Mouse (Mus musculus) common myeloid progenitor, adult 5-6 weeks (primary cell): Measurements from ENCODE around the gene Kndc1. TPM values are rescaled to one million over a fixed set of nuclear protein-coding genes. Genes with fewer than 3 reads are reported as not detected.

Experiments used
- ATAC-seq: replicated peaks from 2 replicates; pipeline ENCODE4 v1.8.0; 2016; ENCODE audit warnings: low read depth, mild to moderate bottlenecking, moderate TSS enrichment, inconsistent platforms; ENCODE audit not compliant: poor library complexity, severe bottlenecking
- total RNA-seq: library from RNA; stranded (forward); fragments of 200-1000, 187-1606 nt; gene quantifications from 2 replicates; pipeline ENCODE4 v1.2.3, GENCODE M21; 2017

Kndc1 gene
- total RNA-seq, 1 experiment from 2014 or later, result not detected

DNA sequence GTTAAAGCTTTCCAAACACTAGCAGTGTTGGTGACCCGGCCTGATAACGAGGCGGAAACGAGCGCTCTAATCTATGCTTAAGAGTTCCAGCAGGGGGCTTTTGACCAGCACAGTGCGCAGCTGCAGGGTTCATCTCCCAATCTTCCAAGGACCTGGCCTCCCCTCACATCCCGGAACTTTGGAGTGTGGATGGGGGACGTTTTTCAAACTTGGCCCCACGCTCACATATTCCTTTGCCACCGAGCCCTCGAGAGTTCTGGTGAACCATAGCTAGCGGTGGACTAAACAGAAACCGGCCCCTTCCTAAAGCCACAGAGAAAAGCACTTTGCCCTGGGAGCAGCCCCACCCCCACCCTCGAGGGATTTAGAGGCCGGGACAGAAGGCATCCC lies 55.4 kb downstream of the Kndc1 start:
- ATAC-seq, result peak; percentile 77

DNA sequence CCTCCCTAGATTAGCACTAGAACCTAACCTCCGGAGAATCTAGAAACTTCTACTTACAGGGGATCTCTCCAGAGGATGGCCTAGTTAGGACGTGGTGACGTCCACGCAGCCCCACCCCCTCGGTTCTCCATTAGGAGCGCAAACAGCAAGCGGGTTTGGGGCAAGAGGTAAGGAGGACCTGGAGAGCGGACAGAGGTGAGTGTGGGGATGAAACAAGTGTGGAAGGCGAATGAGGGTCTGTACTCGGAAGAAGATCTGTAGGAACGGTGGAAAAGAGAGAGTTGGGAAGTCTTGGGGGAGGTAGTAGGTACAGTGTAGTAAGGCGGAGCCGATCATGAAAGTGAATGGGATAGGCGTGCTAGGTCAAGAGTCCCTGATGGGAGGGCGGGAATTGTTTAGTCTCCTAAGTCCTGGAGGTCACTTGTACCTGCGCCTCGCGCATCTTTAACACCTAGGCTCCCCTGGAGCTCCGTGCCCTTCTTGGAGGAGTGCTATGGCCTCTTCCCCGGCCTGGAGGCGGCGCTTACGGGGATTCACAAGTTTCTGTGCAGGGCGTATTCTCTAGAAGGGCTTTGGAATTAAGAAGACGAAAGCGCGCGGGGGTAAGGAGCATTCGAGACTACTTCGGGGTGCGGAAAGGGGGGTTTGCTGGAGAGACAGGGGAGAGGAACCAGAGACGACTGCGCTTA lies 55.9 kb downstream of the Kndc1 start:
- peak; percentile 63 for ATAC-seq

DNA sequence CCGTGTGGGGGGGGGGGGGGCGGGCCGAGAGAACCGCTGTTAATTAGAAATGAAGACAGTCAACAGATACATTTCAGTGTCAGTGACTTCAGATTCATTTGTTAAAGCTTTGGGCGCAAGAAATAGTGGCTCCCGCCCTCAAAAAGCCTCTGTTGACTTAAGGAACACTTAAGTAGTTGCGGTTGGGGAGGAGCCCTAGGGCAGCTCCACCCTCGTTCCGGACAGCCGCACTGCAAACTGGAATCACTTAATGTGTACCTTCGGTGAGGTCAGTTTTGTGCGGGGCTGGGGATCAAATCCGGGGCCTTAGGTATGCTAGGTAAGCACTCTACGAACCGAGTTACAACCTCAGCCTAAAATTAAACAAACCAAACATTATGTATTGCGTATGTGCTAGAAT lies 56.6 kb downstream of the Kndc1 start:
- ATAC-seq, result peak; percentile 58

DNA sequence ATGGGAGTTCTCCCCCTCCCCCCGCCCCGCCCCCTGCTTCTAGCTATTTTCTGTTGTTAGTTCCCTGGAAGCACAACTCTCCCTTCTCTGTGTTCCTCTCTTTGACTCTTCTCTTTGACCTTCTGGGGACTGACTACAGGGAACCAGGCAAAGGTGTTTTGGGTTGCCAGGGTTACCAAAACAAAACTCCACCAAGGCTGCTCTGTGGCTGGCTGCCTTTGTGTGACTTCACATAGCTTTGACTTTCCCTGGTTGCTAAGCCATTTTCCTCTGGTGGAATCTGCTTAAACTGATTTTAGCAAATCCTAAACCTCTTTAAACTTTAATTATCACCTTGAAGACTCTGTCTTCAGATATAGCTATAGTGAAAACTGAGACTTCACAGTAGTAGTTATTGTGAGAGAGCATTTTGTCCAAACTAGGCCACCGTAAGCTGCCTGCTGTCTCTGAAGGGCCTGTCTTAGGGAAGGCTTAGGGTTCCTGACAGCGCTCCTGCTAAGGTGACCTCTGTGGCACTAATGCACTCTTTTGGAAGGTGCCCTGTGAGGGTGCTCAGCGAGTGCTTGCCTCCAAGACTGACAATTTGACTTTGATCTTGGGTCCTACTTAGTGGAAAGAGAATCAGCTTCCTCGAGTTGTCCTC lies 57.6 kb downstream of the Kndc1 start:
- ATAC-seq, result no peak

DNA sequence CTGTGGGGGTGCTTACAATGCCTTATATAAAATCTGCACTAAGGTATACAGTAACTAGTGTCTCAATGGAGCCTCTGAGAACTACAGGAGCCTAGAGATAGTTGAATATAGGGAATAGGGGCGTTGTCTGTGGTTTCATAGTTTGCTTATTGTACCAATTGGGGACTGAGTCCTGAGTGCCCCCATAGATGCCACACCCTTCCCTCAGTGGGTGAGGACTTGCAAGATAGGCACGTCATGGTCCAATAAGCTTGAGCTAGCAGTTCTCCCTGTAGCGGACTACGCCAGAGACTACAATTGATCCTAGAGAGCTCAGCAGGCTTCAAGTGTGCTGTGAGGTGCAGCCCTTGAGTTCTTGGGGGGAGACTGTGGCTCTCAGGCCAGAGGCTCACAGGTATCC lies 61.0 kb downstream of the Kndc1 start:
- ATAC-seq, result peak; percentile 28; the same call in 1 of the 2 replicates

DNA sequence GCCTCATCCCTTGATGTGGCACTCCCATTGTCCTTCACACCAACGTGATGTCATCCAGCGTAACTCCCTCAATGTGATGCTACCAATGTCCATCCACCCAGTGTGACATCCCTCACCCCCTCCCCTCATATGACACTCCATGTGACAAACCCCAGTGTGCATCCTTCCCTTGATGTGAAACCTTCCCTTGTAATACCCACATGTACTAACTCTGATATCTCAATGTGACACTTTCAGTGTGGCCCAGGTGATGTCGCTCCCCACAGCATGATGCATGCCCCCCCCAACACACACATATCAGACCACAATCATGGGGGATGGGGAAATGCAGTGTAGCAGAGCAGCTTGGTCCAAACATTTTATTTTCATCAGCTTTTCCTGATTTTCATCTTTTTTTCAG lies 62.2 kb downstream of the Kndc1 start:
- ATAC-seq, result no peak

DNA sequence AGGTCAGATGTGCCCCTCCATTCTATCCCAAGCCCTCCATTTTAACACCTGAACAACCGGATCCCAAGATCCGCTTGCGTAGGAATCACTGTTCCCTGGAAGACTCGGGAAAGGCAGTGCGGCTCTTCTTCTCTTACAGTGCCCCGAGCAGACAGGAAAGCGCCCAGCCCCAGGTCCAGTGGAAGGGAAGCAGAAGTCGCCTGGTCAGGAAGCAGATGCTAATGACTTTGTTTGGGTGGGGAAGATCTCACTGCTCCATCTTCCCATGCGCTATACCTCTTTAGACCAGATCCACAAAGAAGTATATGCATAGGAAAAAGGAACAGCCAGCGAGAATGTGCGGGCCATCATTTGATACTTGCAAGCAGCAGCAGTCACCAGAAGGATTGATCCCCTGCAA lies 62.9 kb downstream of the Kndc1 start:
- peak; percentile 50 for ATAC-seq

DNA sequence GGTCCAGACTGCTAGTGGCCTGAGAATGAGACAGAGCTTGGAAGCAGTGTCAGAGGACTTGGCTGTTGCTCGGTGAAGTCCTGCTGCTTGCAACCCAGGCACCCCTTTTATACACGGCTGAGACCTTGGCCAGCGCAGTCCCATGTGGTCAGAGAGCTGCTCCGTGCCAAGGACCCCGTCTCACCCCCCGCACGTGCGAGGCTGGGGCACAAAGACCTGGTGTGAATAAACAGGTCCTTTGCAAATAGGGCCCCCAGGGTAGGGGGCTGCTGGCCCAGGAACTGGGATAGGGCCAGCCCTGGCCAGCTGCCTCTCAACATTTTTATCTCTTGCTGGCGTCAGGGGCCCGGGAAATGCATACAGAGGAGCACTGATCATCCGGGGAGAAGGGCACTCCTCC lies 63.5 kb downstream of the Kndc1 start:
- 0 out of 2 replicates have a peak, but pooled peaks have one; percentile 15 for ATAC-seq

DNA sequence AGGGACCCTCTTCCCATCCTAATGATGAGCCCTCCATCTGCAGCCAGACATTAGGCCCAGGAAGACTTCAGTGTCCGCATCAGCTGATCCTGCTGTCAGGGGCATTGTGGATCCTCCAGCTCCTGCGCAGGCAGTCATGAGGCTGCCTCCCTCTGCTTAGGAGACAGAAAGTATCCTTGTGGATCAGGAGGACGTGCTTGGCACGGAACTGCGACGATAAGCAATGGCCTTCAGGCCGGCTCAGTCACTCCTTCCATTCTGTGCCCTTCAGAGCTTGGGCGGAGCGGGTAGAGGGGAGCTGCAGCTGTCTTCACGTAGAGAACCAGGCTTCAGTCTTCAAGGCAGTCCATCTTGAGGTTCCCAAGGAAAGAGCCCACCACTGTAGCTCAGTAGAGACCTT lies 66.6 kb downstream of the Kndc1 start:
- no peak for ATAC-seq

DNA sequence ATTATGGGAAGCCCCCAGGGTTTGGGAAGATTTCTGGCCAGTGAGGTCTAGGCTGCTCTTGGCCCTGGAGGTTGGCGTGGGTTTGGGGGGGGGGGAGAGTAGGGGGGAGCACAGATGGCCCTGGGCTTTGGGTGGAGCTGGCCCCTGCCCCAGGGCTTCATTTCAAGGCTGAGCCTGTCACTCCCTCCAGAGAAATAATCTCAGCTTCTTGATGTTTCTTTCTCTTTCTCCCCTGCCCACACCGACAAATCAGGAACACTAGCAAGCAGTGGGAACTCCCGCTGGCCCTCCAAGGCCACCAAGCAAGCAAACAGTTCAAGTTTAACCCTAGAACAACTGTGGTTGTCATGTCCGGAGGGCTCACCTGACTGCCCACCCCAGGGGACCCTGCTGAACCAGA lies 69.3 kb downstream of the Kndc1 start:
- no peak for ATAC-seq

DNA sequence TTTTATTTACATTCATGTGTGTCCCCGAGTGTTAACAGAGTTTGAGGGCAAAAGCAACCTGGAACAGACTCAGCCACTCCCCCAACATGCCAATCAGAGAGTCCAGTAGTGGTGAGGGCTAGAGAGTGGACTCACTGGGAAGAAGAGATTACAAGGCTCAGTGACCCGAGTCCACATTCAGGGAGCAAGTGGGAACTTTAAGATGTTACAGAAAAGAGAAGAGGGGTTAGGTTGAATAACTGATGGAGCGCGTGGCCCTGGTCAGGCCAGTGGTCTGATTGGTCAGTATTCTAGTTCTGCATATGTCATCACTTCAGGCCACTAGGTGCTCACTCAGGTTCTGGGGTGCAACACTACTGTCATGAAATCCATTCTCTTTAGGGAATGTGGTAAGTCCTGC lies 72.7 kb downstream of the Kndc1 start:
- ATAC-seq, result no peak

DNA sequence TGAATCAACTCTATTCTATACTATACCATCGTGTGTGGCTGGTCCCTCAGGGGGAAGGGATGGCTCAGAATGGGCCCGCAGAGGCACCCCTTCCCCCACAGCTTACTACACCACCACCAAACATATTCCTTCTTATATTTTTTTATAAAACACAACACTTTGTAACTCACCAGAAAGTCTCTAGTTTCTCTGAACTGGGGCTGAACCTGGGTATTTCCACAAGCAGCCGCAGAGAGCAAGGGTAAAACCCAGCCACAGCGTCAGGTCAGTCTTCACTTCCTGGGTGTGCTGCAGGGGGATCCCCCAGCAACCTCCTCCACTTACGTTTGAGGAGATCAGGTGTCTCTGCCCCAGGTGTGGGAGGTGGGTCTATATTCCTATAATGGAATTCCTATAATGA lies 73.9 kb downstream of the Kndc1 start:
- ATAC-seq, result no peak

DNA sequence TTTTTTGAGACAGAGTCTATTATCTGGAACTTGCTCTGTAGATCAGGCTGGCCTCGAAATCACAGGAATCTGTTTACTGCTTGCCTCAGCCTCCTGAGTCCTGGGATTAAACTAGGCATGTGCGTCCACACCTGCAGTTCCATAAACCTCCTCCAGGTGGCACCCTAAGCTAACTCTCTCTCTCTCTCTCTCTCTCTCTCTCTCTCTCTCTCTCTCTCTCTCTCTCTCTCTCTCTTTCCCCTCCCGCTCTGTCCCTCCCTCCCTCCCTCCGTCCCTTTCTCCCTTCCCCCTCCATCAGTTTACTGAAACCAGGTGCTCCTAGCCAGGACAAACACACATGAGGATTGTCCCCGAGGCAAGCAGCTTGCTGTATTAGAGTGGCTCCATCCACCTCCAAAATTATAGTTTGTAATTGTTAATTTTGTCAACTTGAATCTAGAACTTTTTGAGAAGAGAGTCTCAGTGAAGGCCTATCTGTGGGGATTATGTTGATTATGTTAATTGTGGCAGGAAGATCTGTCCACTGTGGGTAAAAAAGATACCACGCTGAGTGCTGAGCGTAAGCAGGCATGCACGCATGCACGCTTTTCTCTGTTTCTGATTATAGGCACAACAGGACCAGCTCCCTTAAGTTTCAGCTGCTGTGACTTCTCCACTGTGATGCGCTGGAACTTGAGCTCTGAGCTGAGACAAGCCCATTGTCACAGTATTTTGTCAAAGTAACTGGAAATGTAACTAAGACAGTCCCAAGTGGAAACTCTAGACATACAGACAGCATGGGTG lies 75.0 kb downstream of the Kndc1 start:
- ATAC-seq, result no peak

DNA sequence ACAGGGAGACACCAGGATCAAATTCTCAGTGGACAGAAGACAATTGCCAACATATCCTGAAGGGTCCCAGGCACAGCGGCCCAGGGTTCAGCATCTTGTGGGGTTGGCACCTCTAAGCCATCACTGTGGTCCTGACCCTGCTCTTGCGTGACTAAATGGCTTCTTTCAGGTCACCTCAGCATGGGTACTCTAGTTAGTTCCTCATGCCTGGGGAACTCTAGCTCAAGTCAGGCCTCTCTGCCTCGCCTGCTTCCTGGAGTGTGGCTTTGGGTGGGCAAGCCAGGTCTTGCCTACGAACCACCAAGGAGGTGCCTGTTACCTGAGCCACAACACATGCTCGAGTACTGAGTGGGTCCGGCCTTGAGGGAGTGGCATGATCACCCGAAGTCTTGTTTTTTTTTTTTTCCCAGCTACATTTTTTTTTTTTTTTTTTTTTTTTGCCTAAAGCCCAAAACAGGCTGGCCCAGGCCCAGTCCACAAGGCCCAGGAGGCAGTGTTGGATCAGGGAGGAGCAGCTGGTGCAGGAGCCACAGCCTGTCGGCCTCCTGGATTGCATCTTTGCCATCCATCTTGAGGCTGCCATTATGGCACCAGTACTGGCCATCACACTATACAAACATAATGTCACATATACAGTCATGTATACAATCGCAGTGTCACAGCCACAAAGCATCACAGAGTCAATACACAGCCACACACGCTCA lies 75.9 kb downstream of the Kndc1 start:
- no peak for ATAC-seq

DNA sequence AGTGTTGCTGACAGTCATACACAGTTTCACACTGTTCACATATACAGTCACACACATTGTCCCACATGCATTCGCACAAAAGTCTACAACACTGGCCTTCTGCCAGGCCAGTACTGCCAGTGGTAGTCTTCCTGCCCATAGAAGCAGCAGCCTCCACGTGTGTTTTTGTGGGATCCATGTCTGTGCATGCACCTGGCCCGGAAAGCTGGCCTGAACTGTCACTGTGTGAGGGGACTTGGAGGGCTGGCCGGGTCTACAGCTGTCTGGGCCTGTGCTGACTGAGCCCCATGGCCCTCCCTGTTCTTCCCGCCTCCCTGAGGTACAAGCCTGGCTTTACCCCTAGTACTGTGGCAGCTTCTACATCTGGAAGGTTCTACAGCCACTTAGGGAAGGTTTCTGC lies 76.5 kb downstream of the Kndc1 start:
- no peak for ATAC-seq

DNA sequence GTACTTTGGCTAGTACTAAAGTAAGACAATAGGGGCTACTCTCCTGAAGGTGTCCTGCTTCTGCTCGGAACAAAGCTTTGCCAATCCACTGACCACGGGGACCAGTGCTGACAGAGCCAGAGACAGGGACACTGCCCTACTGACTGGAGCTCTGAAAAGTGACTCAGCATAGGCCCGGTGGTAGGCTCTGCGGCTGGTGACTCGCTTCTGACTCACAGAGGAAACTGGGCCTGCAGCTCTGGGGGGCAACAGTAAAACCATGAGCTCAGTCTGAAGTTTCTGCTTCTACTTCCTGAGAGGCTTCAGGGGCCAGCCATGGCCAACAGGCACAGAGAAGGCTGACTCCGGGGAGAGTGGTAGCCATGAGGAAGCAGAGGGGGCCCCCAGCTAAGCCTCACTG lies 76.9 kb downstream of the Kndc1 start:
- peak; percentile 62 for ATAC-seq

DNA sequence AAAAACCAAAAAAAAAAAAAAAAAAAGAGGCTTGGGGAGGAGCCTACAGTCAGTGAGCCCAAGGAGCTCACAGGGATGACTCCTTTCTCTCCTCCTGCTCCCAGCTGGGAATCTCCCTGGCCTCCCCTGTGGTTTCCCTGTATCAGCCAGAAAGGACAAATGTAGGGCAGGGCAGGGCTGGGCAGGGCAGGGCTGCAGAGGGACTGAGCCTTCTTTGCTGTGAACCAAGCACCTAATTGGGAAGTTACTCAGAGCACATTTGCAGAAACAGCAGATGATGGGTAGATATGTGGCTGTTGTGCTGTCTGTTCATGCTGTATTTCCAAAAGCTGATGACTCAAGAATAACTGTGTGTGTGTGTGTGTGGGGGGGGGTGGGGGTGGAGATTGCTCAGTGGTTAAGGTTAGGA lies 78.4 kb downstream of the Kndc1 start:
- peak; percentile 6; the same call in 1 of the 2 replicates for ATAC-seq

DNA sequence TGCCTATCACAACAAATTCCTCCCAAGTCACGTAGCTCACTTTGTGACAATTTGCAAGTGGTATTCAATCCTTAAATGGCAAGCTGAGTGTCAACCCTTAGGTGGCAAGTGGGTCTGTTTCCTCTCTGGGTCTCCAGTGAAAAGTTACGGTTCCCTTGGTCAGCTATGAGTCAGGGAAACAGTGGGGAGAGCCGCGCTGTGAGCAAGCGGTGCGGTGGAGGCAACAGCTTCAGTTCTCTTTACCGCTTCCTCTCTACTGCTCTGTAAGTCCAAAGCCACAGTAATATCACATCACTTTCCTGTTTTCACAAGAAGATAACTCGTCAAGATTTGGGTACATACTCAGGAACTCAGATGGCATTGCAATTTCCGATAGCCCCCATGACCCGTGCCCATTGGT lies 79.8 kb downstream of the Kndc1 start:
- peak; percentile 59 for ATAC-seq

DNA sequence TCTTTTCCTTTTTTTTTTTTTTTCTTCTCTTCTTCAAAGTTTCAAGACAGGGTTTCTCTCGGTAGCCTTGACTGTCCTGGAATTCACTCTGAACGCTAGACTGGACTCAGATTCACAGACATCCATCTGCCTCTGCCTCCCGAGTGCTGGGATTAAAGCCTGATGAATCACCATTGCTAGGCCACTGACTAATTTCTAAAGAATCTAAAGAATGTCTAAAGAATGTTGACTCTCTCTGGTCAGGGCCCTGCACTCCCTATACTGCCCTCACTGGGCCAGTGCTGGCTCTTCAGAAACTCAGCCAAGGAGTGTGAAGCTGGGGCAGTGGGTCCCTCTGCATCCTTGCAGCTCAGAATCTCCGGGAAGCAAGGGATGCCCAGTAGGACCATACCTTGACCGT lies 81.0 kb downstream of the Kndc1 start:
- ATAC-seq, result no peak

DNA sequence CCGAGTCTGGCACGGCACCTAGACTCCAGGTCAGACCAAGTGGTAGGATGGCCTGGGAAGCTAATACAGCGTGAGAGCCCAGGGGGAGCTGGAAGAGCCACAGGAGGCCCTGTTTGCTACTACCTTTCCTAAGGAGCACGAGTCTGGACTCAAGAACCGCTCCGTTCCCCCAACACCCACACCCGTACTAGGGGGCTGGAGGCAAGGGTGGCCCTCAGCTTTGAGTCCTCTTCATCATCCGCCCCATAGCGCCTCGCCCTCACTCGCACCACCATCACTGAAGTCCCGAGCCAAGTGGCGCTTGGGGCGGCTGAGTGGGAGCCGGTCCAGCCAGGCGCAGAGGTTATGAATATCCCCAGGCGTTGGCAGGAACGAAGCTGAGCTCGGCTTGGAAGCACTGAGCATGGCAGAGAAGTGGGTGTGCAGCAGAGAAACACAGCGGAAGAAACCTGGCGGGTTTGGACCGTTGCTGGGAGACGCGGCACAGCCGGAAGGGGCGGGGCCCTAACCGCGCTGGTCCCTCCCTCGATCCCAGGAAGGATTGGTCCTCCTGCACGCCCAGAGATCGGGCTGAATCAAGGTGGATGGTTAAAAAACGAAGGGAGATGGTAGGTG lies 83.9 kb downstream of the Kndc1 start, which contains the start of gene 6430531B16Rik:
TSS of gene 6430531B16Rik (minus strand) at position 478 of the 615 bp plus-strand sequence.
- peak; percentile 62 for ATAC-seq
